Mouse (Mus musculus): Measurements from ENCODE around the gene Slc23a4. TPM values are rescaled to one million over a fixed set of nuclear protein-coding genes. Genes with fewer than 3 reads are reported as not detected.

The Slc23a4 gene
- total and polyA plus RNA-seq, 2 experiments from 2014 or later, result 0.68 to 2.6 TPM

DNA sequence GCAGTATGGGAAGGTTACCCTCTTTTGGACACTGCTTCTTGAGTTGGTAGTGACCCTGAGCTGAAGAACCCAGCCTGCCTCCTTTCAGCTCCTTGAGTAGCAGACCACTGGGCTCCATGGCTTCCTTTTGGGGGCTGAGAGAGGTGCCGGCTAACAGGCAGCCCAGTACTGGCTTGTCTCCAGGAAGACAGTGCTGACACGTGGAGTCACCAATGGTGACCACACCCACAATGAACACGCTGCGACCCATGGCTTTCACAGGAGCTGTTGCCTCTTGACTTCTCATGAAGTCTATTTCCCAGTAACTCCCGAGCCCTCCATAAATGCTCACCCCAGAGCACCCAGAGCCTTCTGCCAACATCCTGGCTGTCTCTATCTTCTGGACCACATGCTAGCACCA, 6.5 kb upstream of the Slc23a4 start:
- no peak for DNase-seq (ENCODE audit: low spot score)
- H3K36me3 ChIP-seq (ENCODE audit: insufficient read depth, low read length), result no peaks in the 10 kb centered on the region
- peaks cover 2% of the 10 kb centered on the region; the same call in 1 of the 2 replicates for H3K4me1 ChIP-seq (ENCODE audit: insufficient read depth, low read length)
- no peak overlapping the region for H3K4me3 ChIP-seq (ENCODE audit: low read length)
- no peak overlapping the region for H3K9ac ChIP-seq (replicated peaks; ENCODE audit: low read length)
- WGBS, result 57% methylated on average over 5 of the region's 5 CpGs
- no peaks in the 10 kb centered on the region for H3K9me3 ChIP-seq (ENCODE audit: low read length)
- no peak overlapping the region for H3K27ac ChIP-seq
- H3K4me2 ChIP-seq (ENCODE audit: low read depth, low read length), result peak overlapping the region; percentile 53
- H3K27me3 ChIP-seq (ENCODE audit: insufficient read depth, low read length), result no peaks in the 10 kb centered on the region
- ATAC-seq, result no peak
- no peak for TF ChIP-seq CTCF (IDR thresholded peaks at IDR 0.05; ENCODE audit: low read depth)

GRCm38 (mm10) chr6:34989263-34989662, 1.1 kb upstream of the Slc23a4 start:
- Histone ChIP-seq H3K9me3 (ENCODE audit: low read length) (no peaks in the 10 kb centered on the region), H3K27ac (no peak overlapping the region), H3K27me3 (ENCODE audit: insufficient read depth, low read length) (no peaks in the 10 kb centered on the region), H3K4me1 (ENCODE audit: insufficient read depth, low read length) (no peaks in the 10 kb centered on the region), H3K36me3 (ENCODE audit: insufficient read depth, low read length) (no peaks in the 10 kb centered on the region), H3K4me3 (ENCODE audit: low read length) (no peak overlapping the region), H3K4me2 (ENCODE audit: low read depth, low read length) (no peak overlapping the region), H3K9ac (replicated peaks; ENCODE audit: low read length) (no peak overlapping the region)
- ATAC-seq (no peak), DNase-seq (ENCODE audit: low spot score) (no peak)
- 74% methylated on average over 6 of the region's 6 CpGs for WGBS
- TF ChIP-seq CTCF (IDR thresholded peaks at IDR 0.05; ENCODE audit: low read depth), result no peak

DNA sequence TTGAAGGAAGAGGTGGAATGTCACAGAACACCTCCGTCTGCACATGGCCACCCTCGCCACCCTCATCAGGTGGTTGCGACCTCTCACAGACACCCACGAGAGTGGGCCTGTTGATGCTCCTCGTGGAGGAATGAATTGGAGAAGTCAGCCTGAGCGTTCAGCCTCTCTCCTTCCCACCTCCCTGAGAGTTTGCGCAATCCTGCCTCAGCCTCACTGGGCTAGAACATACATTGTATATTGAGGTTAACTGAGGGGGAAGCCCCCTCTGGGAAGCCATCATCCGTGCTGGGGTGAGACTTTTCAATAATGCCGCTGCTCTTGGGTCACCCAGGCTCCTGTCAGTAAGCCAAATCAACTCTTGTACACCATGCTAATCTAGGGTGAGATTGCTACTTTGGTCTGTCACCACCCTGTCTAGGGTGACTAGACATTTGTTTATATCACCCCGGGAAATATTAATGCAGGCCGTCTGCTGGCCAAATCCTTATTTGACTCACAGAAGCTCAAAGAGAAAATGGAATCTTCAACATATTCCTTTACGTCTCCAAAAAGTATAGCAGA, 1.0 kb downstream of the Slc23a4 start:
- DNase-seq (ENCODE audit: low spot score) (no peak), ATAC-seq (no peak)
- Histone ChIP-seq H3K9ac (replicated peaks; ENCODE audit: low read length) (no peak overlapping the region), H3K4me1 (ENCODE audit: insufficient read depth, low read length) (no peaks in the 10 kb centered on the region), H3K27me3 (ENCODE audit: insufficient read depth, low read length) (no peaks in the 10 kb centered on the region), H3K4me3 (ENCODE audit: low read length) (no peak overlapping the region), H3K27ac (no peak overlapping the region), H3K4me2 (ENCODE audit: low read depth, low read length) (no peak overlapping the region), H3K9me3 (ENCODE audit: low read length) (no peaks in the 10 kb centered on the region), H3K36me3 (ENCODE audit: insufficient read depth, low read length) (no peaks in the 10 kb centered on the region)
- no peak for TF ChIP-seq CTCF (IDR thresholded peaks at IDR 0.05; ENCODE audit: low read depth)
- 87% methylated on average over 12 of the region's 12 CpGs for WGBS

GRCm38 (mm10) chr6:34980661-34981060, 7.5 kb downstream of the Slc23a4 start:
- Histone ChIP-seq H3K27me3 (ENCODE audit: insufficient read depth, low read length) (no peaks in the 10 kb centered on the region), H3K9me3 (ENCODE audit: low read length) (no peaks in the 10 kb centered on the region), H3K4me1 (ENCODE audit: insufficient read depth, low read length) (no peaks in the 10 kb centered on the region), H3K4me2 (ENCODE audit: low read depth, low read length) (no peak overlapping the region), H3K4me3 (ENCODE audit: low read length) (no peak overlapping the region), H3K27ac (no peak overlapping the region), H3K36me3 (ENCODE audit: insufficient read depth, low read length) (no peaks in the 10 kb centered on the region), H3K9ac (replicated peaks; ENCODE audit: low read length) (no peak overlapping the region)
- no peak for ATAC-seq
- 72% methylated on average over 9 of the region's 9 CpGs for WGBS
- no peak for TF ChIP-seq CTCF (IDR thresholded peaks at IDR 0.05; ENCODE audit: low read depth)
- DNase-seq (ENCODE audit: low spot score), result no peak

DNA sequence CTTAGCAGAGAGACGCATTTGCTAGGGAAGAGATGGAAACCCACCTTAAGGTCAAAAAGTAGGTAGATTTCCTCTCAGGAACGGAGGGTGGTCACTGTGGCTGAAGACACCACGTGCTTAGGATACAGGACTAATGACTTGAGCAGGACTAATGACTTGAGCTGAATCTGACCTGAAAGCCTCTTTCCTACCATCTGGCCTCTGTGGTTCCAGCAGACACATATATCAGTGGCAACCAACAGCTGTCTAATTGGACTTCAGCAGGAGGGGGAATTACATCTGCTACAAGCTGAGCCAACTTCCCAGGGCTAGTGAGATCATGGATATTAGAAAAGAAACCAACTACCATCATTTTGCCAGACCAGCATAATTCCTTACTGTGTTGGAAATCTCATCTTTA, 8.9 kb downstream of the Slc23a4 start:
- Histone ChIP-seq H3K36me3 (ENCODE audit: insufficient read depth, low read length) (no peaks in the 10 kb centered on the region), H3K4me1 (ENCODE audit: insufficient read depth, low read length) (no peaks in the 10 kb centered on the region), H3K9ac (replicated peaks; ENCODE audit: low read length) (no peak overlapping the region), H3K9me3 (ENCODE audit: low read length) (no peaks in the 10 kb centered on the region), H3K27me3 (ENCODE audit: insufficient read depth, low read length) (no peaks in the 10 kb centered on the region), H3K27ac (no peak overlapping the region), H3K4me2 (ENCODE audit: low read depth, low read length) (no peak overlapping the region), H3K4me3 (ENCODE audit: low read length) (no peak overlapping the region)
- no peak for ATAC-seq
- no peak for DNase-seq (ENCODE audit: low spot score)
- no peak for TF ChIP-seq CTCF (IDR thresholded peaks at IDR 0.05; ENCODE audit: low read depth)
- WGBS, result 79% methylated on average over 3 of the region's 3 CpGs

GRCm38 (mm10) chr6:34971181-34971580, 17.0 kb downstream of the Slc23a4 start:
- H3K36me3 ChIP-seq (ENCODE audit: insufficient read depth, low read length), result no peaks in the 10 kb centered on the region
- no peaks in the 10 kb centered on the region for H3K4me1 ChIP-seq (ENCODE audit: insufficient read depth, low read length)
- H3K9me3 ChIP-seq (ENCODE audit: low read length), result no peaks in the 10 kb centered on the region
- H3K27me3 ChIP-seq (ENCODE audit: insufficient read depth, low read length), result no peaks in the 10 kb centered on the region
- no peak overlapping the region for H3K9ac ChIP-seq (replicated peaks; ENCODE audit: low read length)
- no peak overlapping the region for H3K27ac ChIP-seq
- no peak for ATAC-seq
- 47% methylated on average over 3 of the region's 3 CpGs for WGBS
- no peak overlapping the region for H3K4me2 ChIP-seq (ENCODE audit: low read depth, low read length)
- no peak for TF ChIP-seq CTCF (IDR thresholded peaks at IDR 0.05; ENCODE audit: low read depth)
- H3K4me3 ChIP-seq (ENCODE audit: low read length), result no peak overlapping the region
- DNase-seq (ENCODE audit: low spot score), result no peak

DNA sequence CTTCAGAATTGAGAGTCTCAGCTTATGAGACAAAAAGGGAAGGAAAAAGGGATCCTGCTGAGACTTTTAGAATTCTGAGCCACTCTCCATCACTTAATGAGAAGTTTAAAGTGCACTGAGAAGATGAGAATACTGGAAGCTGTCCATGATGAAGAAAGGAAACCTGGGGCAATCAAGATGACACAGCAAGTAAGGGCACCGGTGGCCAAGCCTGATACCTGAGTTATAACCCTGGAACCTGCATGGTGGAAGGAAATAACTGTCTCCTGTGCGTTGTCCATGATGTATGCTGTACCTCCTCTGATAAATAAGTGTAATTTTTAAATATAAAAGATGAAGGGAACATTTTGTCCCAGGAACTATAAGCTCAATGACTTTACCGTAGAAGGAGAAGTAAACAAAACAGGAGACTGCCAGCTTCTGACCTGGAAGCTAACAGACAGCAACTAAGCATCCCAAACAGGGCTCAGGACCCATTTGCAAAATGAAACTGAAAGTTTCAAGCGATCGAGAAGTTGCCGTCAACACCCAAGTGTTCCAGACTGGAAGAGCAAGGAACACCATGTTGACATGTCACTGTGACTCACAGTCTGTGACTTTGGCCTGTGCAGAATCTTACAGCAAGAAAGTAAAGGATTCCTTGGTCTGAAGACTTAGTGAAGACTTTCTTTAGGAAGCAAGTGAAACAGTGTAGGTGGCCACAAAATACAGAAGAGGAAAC, 22.2 kb downstream of the Slc23a4 start:
- DNase-seq (ENCODE audit: low spot score) (no peak), ATAC-seq (no peak)
- no peak for TF ChIP-seq CTCF (IDR thresholded peaks at IDR 0.05; ENCODE audit: low read depth)
- H3K9ac ChIP-seq (replicated peaks; ENCODE audit: low read length), result no peak overlapping the region
- H3K4me1 ChIP-seq (ENCODE audit: insufficient read depth, low read length), result no peaks in the 10 kb centered on the region
- no peaks in the 10 kb centered on the region for H3K36me3 ChIP-seq (ENCODE audit: insufficient read depth, low read length)
- no peaks in the 10 kb centered on the region for H3K27me3 ChIP-seq (ENCODE audit: insufficient read depth, low read length)
- H3K4me3 ChIP-seq (ENCODE audit: low read length), result no peak overlapping the region
- WGBS, result 90% methylated on average over 6 of the region's 6 CpGs
- no peak overlapping the region for H3K4me2 ChIP-seq (ENCODE audit: low read depth, low read length)
- no peak overlapping the region for H3K27ac ChIP-seq
- no peaks in the 10 kb centered on the region for H3K9me3 ChIP-seq (ENCODE audit: low read length)
